9 mouse cellular contexts compared by ENCODE assay signal in genomic region chr5:129331094-129331523, GRCm38 (mm10).
A peak's percentile ranks its signal among the peaks of the same experiment; 100 is the strongest.
DNase-seq lines count a peak whose midpoint lies in the region; TF ChIP-seq lines count a peak whose summit lies in the region.
"Had no signal": no experiment of that assay in that cellular context is flagged by ENCODE, and none has a peak within 500 bp of the region (broad histone marks: within the 10 kb centered on the region; RNA-seq: fewer than 3 reads in every experiment).

No protein-coding gene starts in this region.

- TF ChIP-seq CTCF in left cerebral cortex, adult 2 months (IDR thresholded peaks at IDR 0.05) = peak; percentile 40
- peak; percentile 46; the same call in 1 of the 2 replicates for TF ChIP-seq CTCF in brain, embryonic 14.5 days (IDR thresholded peaks at IDR 0.05; ENCODE audit: borderline replicate concordance, extremely low read depth, insufficient read depth, insufficient read length)

- intact Hi-C loops in left cerebral cortex, adult 2 months (cut with DNase I) = loop anchor here (2.0 kb wide), 1 partner anchor 254 kb away; the partner anchor contains the start of gene Mmp17
- intact Hi-C loops in left cerebral cortex, postnatal 14 days (cut with DNase I) = no loop called here

- no peak for TF ChIP-seq POLR2A in brain, embryonic 14.5 days (IDR thresholded peaks at IDR 0.05; ENCODE audit: borderline replicate concordance, extremely low read depth, insufficient read depth, insufficient read length, poor library complexity, severe bottlenecking)

- H3K27ac ChIP-seq in left cerebral cortex, adult 2 months = no peak overlapping the region
- H3K27ac ChIP-seq in embryonic facial prominence, embryonic 10.5 days (replicated peaks) = no peak overlapping the region; the same call in 1 of the 2 replicates

- 16% methylated on average over 11 of the region's 11 CpGs for WGBS in embryonic facial prominence, embryonic 10.5 days

- H3K9me3 ChIP-seq in embryonic facial prominence, embryonic 10.5 days = peaks cover 7% of the 10 kb centered on the region; the same call in 1 of the 2 replicates

- H3K4me1 ChIP-seq in embryonic facial prominence, embryonic 10.5 days = peaks cover 13% of the 10 kb centered on the region; the same call in 1 of the 2 replicates

- H3K27me3 ChIP-seq in embryonic facial prominence, embryonic 10.5 days (replicated peaks; ENCODE audit: low read depth, poor library complexity, severe bottlenecking) = no peaks in the 10 kb centered on the region

- H3K36me3 ChIP-seq in embryonic facial prominence, embryonic 10.5 days (replicated peaks) = no peaks in the 10 kb centered on the region

- H3K4me3 ChIP-seq in left cerebral cortex, adult 2 months = no peak overlapping the region
- H3K4me3 ChIP-seq in embryonic facial prominence, embryonic 10.5 days = no peak overlapping the region
- H3K4me3 ChIP-seq: erythroblast, embryonic 14.5 days had no signal

- no peak for DNase-seq in left cerebral cortex, adult 2 months (ENCODE audit: extremely low spot score in 1 of 2, low spot score in 2 of 2)
- no peak for DNase-seq in left cerebral cortex, postnatal 14 days (ENCODE audit: low spot score in 2 of 2)
- peak; percentile 86 for DNase-seq in brain, embryonic 14.5 days (ENCODE audit: low read depth)
- peak; percentile 30 for DNase-seq in embryonic facial prominence, embryonic 10.5 days (ENCODE audit: low spot score)
- peak; percentile 22 for DNase-seq in neural tube, embryonic 10.5 days (ENCODE audit: extremely low spot score, low spot score)
- DNase-seq in adrenal gland, adult 2 months = no peak
- no peak for DNase-seq in heart, adult 11 months
- DNase-seq in heart, adult 9 months (ENCODE audit: low spot score in 2 of 2) = no peak

Comparison
In these comparisons a context has a peak if more than half of its experiments do, and no peak if none do; other contexts are left out.
1. DNase-seq: peak in brain, embryonic 14.5 days (single experiment), embryonic facial prominence, embryonic 10.5 days (single experiment) and neural tube, embryonic 10.5 days (single experiment); none in left cerebral cortex, adult 2 months (0 of 2), left cerebral cortex, postnatal 14 days (0 of 2), adrenal gland, adult 2 months (single experiment), heart, adult 11 months (single experiment) and heart, adult 9 months (0 of 2).